Mouse (Mus musculus): ENCODE measurements around the gene Btbd35f29. TPM values are rescaled to one million over a fixed set of nuclear protein-coding genes. Genes with fewer than 3 reads are reported as not detected.
"Not testable (repeated sequence)": the region's sequence is repeated elsewhere in the genome, so short reads cannot be mapped to it uniquely, and the experiment has no call there.

Btbd35f29 gene
- not detected in 2 replicates for polyA plus RNA-seq (2012; ENCODE audit: insufficient read depth, insufficient read length, low replicate concordance, missing spikeins)

DNA sequence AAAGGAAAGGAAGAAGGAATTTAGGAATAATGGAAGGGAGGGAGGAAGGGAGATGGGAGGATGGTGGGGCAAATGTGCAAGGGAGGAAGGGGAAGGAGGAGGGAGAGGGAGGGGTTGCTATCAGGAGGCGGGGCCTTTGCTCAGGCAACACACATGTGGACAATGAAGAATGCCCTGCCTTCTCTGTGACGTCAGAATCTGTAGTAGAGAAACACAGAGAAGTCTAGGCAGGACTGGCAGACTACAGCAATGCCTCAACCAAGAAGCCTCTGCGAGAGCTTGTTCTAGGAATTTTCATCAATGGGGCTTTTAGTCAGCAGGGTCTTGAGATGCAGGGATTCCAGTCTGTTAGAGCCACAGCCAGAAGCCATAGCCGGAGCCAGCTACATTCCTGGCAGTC lies at the start of gene Btbd35f29:
Gene Btbd35f29 (plus strand): TSS at position 301 of the 400 bp plus-strand sequence.
- H3K4me1 ChIP-seq (ENCODE audit: control insufficient read depth, insufficient read depth, low read length); H3K4me3 ChIP-seq (ENCODE audit: insufficient read depth, low read depth, low read length); H3K27ac ChIP-seq (ENCODE audit: insufficient read depth, low read depth, low read length): not testable (repeated sequence)
- no CpG with 5 or more reads among the region's 4 CpGs for WGBS

- WGBS = 69% methylated on average over 2 of the region's 2 CpGs
- not testable (repeated sequence) for H3K27ac ChIP-seq (ENCODE audit: insufficient read depth, low read depth, low read length); H3K4me3 ChIP-seq (ENCODE audit: insufficient read depth, low read depth, low read length); H3K4me1 ChIP-seq (ENCODE audit: control insufficient read depth, insufficient read depth, low read length)
Measured at GRCm38 (mm10) chrX:31141416-31141815, 23.9 kb downstream of the Btbd35f29 start.

- H3K4me3 ChIP-seq (ENCODE audit: insufficient read depth, low read depth, low read length); H3K27ac ChIP-seq (ENCODE audit: insufficient read depth, low read depth, low read length); H3K4me1 ChIP-seq (ENCODE audit: control insufficient read depth, insufficient read depth, low read length): not testable (repeated sequence)
Measured at GRCm38 (mm10) chrX:31145144-31145543, 27.7 kb downstream of the Btbd35f29 start.

GRCm38 (mm10) chrX:31145835-31146234 lies 28.4 kb downstream of the Btbd35f29 start:
- not testable (repeated sequence) for H3K27ac ChIP-seq (ENCODE audit: insufficient read depth, low read depth, low read length); H3K4me3 ChIP-seq (ENCODE audit: insufficient read depth, low read depth, low read length); H3K4me1 ChIP-seq (ENCODE audit: control insufficient read depth, insufficient read depth, low read length)
- 77% methylated on average over 1 of the region's 1 CpGs for WGBS

DNA sequence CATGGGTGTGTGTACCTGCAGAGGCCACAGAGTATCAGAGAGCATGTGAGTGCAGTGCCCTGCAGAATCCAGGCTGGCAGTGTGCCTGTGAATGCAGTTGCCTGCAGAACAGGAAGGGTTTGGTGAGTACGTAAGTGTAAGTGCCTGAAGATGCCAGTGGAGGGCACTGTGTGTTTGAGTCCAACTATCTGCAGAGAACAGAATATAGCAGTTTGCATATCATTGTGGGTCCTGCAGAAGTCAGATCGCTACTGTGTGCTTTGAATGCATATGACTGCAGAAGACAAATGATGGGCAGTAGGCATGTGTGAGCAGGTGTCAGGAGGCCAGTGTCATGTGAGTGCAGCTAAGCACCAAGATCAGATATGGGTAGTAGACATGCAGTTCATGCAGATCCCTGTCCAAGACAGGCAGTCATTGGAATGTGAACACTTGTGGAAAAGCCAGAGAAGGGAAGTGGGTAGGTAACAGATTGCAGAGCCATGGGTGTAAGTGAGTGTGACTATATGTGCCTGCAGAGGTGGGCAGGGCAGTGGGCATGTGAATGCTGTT lies 41.1 kb downstream of the Btbd35f29 start:
- H3K27ac ChIP-seq (ENCODE audit: insufficient read depth, low read depth, low read length); H3K4me1 ChIP-seq (ENCODE audit: control insufficient read depth, insufficient read depth, low read length); H3K4me3 ChIP-seq (ENCODE audit: insufficient read depth, low read depth, low read length): not testable (repeated sequence)
- whole genome bisulfite sequencing = 81% methylated on average over 2 of the region's 2 CpGs

GRCm38 (mm10) chrX:31159450-31160322 lies 42.2 kb downstream of the Btbd35f29 start:
- not testable (repeated sequence) for H3K4me3 ChIP-seq (ENCODE audit: insufficient read depth, low read depth, low read length); H3K4me1 ChIP-seq (ENCODE audit: control insufficient read depth, insufficient read depth, low read length); H3K27ac ChIP-seq (ENCODE audit: insufficient read depth, low read depth, low read length)
- WGBS = 61% methylated on average over 2 of the region's 2 CpGs

GRCm38 (mm10) chrX:31160554-31160953 lies 43.1 kb downstream of the Btbd35f29 start:
- not testable (repeated sequence) for H3K4me3 ChIP-seq (ENCODE audit: insufficient read depth, low read depth, low read length); H3K4me1 ChIP-seq (ENCODE audit: control insufficient read depth, insufficient read depth, low read length); H3K27ac ChIP-seq (ENCODE audit: insufficient read depth, low read depth, low read length)
- 86% methylated on average over 4 of the region's 4 CpGs for whole genome bisulfite sequencing

DNA sequence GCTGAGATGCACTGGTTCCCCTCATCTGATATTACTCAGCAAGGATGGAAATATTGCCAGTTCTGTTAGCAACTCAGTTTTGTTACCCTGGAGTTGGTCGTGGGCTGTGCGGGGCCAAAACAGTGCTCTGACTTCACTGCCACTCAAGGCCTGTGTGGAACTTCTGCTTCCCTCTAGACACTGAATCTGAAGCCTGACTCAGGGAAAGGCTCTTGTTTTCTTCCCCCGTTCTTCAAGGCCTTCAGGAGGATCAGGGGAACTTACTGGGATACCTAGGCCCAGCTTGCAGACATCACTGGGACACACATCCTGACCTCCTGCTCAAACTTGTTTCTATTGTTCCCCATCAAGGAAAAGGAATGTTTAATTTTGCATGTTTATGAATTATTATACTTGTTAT lies 45.2 kb downstream of the Btbd35f29 start:
- H3K4me1 ChIP-seq (ENCODE audit: control insufficient read depth, insufficient read depth, low read length); H3K4me3 ChIP-seq (ENCODE audit: insufficient read depth, low read depth, low read length): not testable (repeated sequence)
- WGBS = 73% methylated on average over 3 of the region's 3 CpGs

DNA sequence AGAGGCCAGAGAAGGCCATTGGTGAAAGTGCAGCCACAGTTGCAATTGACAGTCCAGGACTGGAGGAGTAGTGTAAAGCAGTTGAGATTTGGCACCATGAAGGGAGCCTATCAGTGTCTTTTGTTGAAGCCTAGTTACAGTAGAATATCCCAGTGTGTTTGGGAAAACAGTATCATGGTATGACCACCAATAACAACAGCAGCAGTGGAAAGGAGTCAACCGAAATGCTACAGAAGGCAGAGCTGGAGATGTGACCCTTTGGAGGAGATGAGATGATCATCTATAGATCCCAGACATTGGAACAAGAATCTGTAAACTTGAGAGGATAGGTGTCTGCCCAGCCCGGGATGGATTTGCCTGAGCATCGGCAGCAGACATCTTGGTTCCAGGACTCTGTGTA lies 47.7 kb downstream of the Btbd35f29 start:
- not testable (repeated sequence) for H3K4me1 ChIP-seq (ENCODE audit: control insufficient read depth, insufficient read depth, low read length); H3K27ac ChIP-seq (ENCODE audit: insufficient read depth, low read depth, low read length); H3K4me3 ChIP-seq (ENCODE audit: insufficient read depth, low read depth, low read length)
- 96% methylated on average over 3 of the region's 3 CpGs for WGBS

More for the DNA sequence above, 45.2 kb downstream of the Btbd35f29 start:
- H3K27ac ChIP-seq (ENCODE audit: insufficient read depth, low read depth, low read length) = not testable (repeated sequence)

Other genes with a start within 250 kb of the Btbd35f29 start
- gene Spin2f, start 136.2 kb downstream of the Btbd35f29 start, polyA plus RNA-seq (2012; ENCODE audit: insufficient read depth, insufficient read length, low replicate concordance, missing spikeins) = not detected in 2 replicates
- gene Btbd35f26, start 218.8 kb downstream of the Btbd35f29 start, polyA plus RNA-seq (2012; ENCODE audit: insufficient read depth, insufficient read length, low replicate concordance, missing spikeins) = not detected in 2 replicates